Mouse (Mus musculus) brown adipose tissue, adult 24 weeks (tissue): ENCODE data around the gene Hypk. TPM values are rescaled to one million over a fixed set of nuclear protein-coding genes. Genes with fewer than 3 reads are reported as not detected.
"Not testable (repeated sequence)": the region's sequence is repeated elsewhere in the genome, so short reads cannot be mapped to it uniquely, and the experiment has no call there.

ENCODE experiments used
- H3K27ac ChIP-seq: fragments of 200-500 bp; replicated peaks from 2 replicates; pipeline ENCODE4 v1.5.1; 2012; ENCODE audit warnings: low read depth, mild to moderate bottlenecking, low read length
- H3K4me1 ChIP-seq: fragments of 200-500 bp; 2 replicates; pipeline ENCODE4 v1.6.1; 2012; ENCODE audit warnings: low read length, mixed read lengths; ENCODE audit not compliant: control insufficient read depth, insufficient read depth, insufficient read length
- H3K4me3 ChIP-seq: fragments of 200-500 bp; 2 replicates; pipeline ENCODE4 v1.5.1; 2012; ENCODE audit warnings: low read depth, mild to moderate bottlenecking, low read length, moderate library complexity; ENCODE audit not compliant: insufficient read depth
- polyA plus RNA-seq: library from polyadenylated mRNA; stranded (reverse); fragments of >200 nt; gene quantifications from 2 replicates; pipeline ENCODE4 v1.2.4, GENCODE M21; 2012; ENCODE audit not compliant: missing spikeins, insufficient read depth, insufficient read length

Hypk gene
- polyA plus RNA-seq, 1 experiment: 114 TPM

DNA sequence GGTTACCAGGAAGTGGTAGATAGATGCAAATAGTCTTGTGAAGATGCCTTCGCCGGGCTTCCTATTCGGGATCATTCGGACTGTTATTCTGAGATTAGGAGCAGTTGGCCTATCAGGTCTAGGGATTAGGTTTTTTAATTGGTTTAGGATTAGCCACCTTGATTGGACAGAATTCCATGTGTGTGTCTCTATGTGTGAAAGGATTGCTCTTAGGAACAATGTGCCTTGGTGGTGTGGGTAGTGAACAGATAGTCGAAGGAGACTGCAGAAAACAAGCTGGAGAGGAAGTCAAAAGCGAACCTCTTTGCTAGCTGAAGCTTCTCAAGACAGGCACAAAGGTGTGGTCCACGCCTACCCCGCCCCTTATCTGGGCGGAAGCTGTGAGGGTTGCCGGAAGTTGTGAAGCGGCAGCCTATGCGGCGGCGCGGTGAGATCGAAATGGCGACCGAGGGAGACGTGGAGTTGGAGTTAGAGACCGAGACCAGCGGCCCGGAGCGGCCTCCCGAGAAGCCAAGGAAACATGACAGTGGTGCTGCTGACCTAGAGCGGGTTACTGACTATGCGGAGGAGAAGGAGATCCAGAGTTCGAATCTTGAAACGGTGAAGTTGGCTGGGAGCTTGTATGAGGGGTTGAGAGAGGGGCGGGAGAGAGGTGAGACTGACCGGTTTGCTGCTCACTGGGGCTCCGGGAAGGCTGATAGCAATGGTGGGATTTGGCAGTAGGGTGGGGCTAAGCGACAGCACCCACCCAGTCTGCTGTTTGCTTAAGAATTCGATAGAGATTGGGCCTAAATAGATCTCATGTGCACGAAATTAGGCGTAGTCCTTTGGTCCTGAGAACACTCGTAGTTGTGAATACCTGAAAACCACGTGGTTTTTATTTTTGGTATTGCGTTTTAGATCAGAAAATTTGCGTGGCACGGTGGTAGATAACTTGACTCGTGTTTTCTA lies 3.9 kb downstream of the Hypk start, which contains the start of gene Serinc4:
Gene Serinc4 (minus strand): TSS at position 90 of the 951 bp plus-strand sequence.
- Histone ChIP-seq H3K4me3 (peak within 1 kb of the TSS; percentile 91), H3K27ac (peak within 1 kb of the TSS; percentile 72), H3K4me1 (no peaks in the 10 kb centered on the region)

DNA sequence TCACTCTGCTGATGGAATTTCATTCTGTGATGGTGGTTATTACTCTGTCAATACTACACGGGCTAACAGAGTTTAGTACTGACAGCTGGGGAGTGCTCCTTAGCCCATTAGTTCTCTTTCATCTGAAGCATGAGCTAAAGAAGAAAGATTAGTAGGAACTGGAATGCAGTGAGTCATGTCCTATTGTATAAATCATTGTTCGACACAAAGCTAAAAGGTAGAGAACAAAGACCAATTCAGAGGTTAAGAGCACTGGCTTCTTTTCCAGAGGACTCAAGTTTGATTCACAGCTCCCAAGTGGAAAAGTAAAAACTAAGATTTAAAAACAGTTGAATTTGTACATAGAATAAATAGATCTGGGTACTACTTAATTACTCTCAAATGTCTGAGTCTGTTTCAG lies 7.0 kb downstream of the Hypk start:
- Histone ChIP-seq H3K4me3 (no peak overlapping the region), H3K4me1 (no peaks in the 10 kb centered on the region), H3K27ac (no peak overlapping the region)

DNA sequence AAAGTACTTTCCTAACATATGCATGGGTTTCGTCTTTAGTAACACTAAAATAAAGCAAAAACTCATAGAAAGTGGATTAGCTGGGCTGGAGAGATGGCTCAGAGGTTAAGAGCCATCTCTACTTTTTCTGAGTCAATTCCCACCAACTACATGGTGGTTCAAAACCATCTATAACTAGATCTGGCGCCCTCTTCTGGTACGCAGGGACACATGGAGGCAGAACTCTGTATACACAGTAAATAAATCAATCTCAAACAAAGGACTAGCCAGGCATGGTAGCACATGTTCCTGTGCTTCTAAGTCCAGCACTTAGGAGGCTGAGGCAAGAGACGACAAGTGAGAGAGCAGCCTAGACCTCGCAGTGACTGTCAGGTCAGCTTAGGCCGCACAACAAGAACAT lies 15.9 kb downstream of the Hypk start:
- not testable (repeated sequence) for H3K4me1 ChIP-seq, H3K4me3 ChIP-seq

DNA sequence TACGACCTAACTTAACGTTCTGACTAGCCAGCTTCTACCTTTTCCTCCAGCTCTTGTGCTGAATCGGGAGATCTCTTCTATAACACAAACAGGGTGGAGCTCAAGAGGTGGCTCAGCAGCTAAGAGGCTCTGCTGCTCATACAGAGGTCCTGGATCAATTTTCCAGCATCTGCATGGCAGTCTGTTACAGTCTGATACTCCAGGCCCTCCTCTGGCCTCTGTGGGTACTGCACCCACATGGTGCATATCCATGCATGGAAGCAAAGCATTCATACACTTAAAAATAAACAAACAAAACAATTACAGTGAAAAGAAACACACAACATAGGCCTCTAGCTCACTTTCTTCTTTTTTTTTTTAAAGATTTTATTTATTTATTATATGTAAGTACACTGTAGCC lies 19.7 kb downstream of the Hypk start:
- not testable (repeated sequence) for H3K4me3 ChIP-seq

More for the DNA sequence above, 15.9 kb downstream of the Hypk start:
- H3K27ac ChIP-seq: not testable (repeated sequence)

DNA sequence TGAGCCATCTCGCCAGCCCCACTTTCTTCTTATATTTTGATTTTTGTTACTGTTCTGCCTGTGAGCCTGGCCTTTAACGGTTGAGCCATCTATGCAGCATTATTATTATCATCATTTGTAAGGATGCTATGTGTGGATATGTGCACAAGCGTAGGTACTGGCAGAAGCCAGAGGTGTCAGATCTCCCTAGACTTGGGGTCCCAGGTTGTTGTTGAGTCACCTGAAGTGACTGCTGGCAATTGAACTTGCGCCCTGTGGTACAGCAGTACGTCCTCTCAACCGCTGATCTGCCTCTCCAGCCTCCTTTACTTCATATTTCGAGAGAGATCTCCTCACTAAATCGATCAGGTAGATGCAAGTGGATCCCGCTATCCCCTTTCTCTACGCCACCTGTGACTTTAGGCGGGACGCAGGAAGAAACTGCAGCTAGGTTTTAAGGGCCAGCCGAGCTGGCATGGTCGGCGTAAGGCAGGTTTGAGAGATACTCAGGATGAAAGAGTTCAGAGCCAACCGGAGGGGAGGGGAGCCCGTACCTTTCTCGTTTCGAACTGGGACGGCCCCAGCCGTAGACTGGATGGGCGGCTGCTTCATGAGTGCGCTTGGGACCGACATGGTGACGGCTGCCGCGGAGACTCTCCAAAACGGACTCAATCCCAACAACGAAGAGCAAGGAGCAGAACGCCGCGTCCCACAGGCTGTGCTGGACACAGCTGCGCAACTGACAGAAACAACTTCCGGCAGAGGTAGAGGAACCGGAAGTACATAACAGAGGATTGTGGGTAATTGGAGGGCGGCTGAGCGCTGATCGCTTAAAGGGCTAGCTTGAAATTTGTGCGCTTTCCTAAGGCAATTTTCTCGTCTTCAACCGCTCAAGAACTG lies 20.4 kb downstream of the Hypk start, which contains the start of gene Mfap1b:
Gene Mfap1b (minus strand): TSS at position 767 of the 879 bp plus-strand sequence.
- H3K4me1 ChIP-seq: not testable (repeated sequence)
- H3K4me3 ChIP-seq: peak within 1 kb of the TSS; percentile 74
- H3K27ac ChIP-seq: peak within 1 kb of the TSS; percentile 47

More for the DNA sequence above, 19.7 kb downstream of the Hypk start:
- not testable (repeated sequence) for H3K27ac ChIP-seq, H3K4me1 ChIP-seq

DNA sequence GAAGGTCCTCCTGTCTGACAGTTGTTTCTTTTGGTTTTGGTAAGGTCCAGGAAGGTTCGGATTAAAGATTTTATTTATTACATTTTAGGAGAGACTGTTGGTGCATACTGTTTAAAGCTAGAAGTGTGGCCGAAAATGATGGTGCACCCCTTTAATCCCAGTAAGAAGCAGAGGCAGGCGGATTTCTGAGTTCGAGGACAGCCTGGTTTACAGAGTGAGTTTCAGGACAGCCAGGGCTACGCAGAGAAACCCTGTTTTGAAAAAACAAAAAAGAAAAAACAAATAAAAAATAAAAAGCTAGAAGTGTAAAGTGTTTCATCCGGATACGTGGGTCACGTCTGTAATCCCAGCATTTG lies 21.1 kb downstream of the Hypk start:
- Histone ChIP-seq H3K4me1 (peaks cover 3% of the 10 kb centered on the region; the same call in 1 of the 2 replicates), H3K4me3 (peak overlapping the region; percentile 74), H3K27ac (peak overlapping the region; percentile 19; the same call in 1 of the 2 replicates)

DNA sequence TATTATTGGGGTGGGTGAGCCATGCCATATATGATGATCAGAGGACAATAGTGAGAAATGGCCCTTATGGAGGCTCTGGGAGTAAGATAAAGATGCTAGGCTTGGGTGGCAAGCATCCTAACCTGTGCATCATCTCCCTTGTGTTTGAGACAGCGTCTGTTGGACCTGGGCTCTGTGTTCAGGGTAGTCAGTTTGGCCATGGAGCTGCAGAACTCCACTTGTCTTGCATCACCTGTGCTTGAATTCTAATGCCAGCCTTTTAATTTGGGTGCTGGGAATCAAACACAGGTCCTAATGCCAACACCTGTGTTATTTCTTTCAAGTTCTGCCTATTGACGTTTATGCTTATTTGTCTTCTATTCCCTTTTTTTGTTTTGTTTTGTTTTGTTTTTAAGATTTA lies 22.2 kb downstream of the Hypk start:
- not testable (repeated sequence) for H3K27ac ChIP-seq, H3K4me1 ChIP-seq, H3K4me3 ChIP-seq

DNA sequence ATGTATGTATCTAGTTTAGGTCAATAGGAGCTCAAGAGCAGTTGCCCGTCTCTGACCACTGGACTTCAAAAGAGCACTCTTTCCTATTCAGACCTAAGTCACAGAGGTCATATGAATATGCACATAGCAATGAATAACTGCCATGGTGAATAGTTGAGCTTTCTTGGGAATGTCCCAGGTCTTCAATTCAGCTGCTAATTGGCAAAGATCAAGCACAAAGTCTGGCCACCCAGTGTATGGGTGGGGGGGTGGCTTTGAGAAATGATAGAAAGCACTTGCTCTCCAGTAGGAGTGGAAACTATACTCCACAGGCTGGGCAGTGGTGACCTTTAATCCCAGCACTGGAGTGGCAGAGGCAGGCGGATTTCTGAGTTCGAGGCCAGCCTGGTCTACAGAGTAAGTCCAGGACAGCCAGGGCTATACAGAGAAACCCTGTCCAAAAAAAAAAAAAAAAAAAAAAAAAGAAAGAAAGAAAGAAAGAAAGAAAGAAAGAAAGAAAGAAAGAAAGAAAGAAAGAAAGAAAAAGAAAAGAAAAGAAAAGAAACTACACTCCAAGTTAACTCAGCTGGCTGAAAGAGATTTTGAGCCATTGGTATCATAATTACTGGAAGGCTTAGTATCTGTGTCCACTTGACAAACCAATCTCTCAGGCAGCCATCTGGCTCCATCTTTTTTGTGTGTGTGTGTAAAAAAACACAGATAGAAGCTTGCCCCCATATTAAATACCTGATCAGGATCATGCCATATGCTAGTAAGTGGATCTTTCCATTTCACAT lies 24.6 kb downstream of the Hypk start:
- Histone ChIP-seq H3K27ac (no peak overlapping the region), H3K4me3 (no peak overlapping the region), H3K4me1 (no peaks in the 10 kb centered on the region)

DNA sequence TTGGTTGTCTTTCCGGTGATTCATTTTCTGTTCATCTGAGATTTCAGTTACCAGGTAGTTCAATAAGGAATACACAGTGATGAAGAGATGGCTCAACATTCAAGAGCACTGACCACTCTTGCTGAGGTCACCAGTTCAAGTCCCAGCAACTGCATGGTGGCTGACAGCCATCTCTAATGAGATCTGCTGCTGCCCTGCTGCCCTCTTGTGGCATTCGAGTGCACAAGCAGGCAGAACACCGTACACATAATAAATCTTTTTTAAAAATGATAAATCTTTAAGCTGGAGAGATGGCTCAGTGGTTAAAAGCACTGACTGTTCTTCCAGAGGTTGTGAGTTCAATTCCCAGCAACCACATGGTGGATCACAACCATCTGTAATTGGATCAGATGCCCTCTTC lies 27.4 kb downstream of the Hypk start:
- Histone ChIP-seq H3K4me1 (no peaks in the 10 kb centered on the region), H3K27ac (no peak overlapping the region), H3K4me3 (no peak overlapping the region)

DNA sequence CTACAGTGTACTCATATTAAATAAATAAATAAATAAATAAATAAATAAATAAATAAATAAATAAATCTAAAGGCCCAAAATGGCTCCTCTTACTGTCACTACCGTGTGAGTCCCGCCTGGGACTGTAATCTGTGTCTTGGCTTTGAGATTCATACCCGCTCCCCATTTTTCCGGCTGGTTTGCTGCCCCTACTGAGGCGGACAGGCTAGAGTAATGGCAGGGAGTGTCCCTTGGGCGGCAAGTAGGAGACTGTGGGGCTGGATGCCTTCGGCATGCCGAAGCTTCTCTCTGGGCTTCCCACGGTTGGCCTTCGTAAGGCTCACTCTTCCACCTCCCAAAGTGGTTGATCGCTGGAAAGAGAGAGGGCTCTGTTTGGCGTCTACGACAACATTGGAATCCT lies 27.8 kb downstream of the Hypk start:
- not testable (repeated sequence) for H3K4me1 ChIP-seq, H3K27ac ChIP-seq, H3K4me3 ChIP-seq

DNA sequence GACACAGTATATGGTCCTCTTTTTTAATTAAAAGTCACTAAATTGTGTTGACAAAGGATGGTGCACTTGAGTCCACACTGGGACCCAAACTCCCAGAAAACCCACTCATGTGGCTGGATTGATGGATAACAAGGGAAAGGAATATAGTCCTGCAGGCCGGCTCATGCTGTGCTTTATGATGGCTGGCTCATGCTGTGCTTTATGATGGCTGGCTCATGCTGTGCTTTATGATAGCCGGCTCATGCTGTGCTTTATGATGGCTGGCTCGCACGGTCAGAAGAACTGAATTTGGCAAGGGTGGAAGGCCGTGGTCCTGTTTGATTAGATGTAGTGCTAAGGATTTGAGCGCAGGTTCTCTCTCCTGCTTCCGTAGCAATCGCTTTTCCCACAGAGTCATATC lies 30.5 kb downstream of the Hypk start:
- H3K4me1 ChIP-seq: no peaks in the 10 kb centered on the region
- no peak overlapping the region for H3K27ac ChIP-seq
- no peak overlapping the region for H3K4me3 ChIP-seq

DNA sequence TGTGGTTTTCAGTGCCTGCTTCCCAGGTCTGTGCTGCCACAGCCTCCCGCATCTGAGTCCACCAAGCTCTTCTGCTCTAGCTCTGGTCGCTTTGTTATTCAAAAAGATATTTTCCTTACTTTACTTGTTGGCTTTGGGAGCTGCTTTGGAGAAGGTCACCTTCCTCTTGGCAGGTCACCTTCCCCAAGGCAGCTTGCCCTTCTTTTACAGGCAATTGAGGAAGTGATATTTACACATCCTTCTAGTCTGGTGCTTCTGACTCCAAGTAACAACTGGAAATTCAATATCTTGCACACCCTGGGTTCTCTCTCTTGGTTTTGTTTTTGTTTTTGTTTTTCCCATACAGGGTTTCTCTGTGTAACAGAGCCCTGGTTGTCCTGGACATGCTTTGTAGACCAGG lies 31.3 kb downstream of the Hypk start:
- H3K4me1 ChIP-seq, H3K27ac ChIP-seq, H3K4me3 ChIP-seq: not testable (repeated sequence)

DNA sequence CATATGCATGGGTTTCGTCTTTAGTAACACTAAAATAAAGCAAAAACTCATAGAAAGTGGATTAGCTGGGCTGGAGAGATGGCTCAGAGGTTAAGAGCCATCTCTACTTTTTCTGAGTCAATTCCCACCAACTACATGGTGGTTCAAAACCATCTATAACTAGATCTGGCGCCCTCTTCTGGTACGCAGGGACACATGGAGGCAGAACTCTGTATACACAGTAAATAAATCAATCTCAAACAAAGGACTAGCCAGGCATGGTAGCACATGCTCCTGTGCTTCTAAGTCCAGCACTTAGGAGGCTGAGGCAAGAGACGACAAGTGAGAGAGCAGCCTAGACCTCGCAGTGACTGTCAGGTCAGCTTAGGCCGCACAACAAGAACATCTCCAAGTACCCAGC lies 48.5 kb downstream of the Hypk start:
- H3K4me1 ChIP-seq, H3K27ac ChIP-seq, H3K4me3 ChIP-seq: not testable (repeated sequence)

DNA sequence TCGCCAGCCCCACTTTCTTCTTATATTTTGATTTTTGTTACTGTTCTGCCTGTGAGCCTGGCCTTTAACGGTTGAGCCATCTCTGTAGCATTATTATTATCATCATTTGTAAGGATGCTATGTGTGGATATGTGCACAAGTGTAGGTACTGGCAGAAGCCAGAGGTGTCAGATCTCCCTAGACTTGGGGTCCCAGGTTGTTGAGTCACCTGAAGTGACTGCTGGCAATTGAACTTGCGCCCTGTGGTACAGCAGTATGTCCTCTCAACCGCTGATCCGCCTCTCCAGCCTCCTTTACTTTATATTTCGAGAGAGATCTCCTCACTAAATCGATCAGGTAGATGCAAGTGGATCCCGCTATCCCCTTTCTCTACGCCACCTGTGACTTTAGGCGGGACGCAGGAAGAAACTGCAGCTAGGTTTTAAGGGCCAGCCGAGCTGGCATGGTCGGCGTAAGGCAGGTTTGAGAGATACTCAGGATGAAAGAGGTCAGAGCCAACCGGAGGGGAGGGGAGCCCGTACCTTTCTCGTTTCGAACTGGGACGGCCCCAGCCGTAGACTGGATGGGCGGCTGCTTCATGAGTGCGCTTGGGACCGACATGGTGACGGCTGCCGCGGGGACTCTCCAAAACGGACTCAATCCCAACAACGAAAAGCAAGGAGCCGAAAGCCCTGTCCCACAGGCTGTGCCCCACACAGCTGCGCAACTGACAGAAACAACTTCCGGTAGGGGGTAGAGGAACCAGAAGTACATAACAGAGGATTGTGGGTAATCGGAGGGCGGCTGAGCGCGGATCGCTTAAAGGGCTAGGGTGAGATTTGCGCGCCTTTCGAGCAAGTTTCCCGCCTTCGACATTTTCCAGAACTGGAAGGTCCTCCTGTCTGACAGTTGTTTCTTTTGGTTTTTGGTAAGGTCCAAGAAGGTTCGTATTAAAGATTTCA lies 53.1 kb downstream of the Hypk start, which contains the start of the genes Mfap1a and Wdr76:
Gene Mfap1a (minus strand): TSS at position 724 of the 941 bp plus-strand sequence.
Gene Wdr76 (plus strand): TSS at position 782 of the 941 bp plus-strand sequence.
- Histone ChIP-seq H3K4me3 (peak within 1 kb of the TSS; percentile 65), H3K27ac (peak within 1 kb of the TSS; percentile 48; the same call in 1 of the 2 replicates)
- H3K4me1 ChIP-seq: not testable (repeated sequence)
